Mouse (Mus musculus): ENCODE measurements at regions not wholly inside any gene's neighbourhood (a gene's known extent, or its start where the extent isn't known, plus 50 kb on each side); places are given as distances from the start of the nearest gene placed in this dataset.

- TF ChIP-seq CTCF (IDR thresholded peaks at IDR 0.05; ENCODE audit: low read depth, low read length) (peak; percentile 92), POLR2A (IDR thresholded peaks at IDR 0.05; ENCODE audit: extremely low read depth, insufficient read depth, low read length) (no peak)
Measured at GRCm38 (mm10) chr17:31751262-31751661, 73.7 kb downstream of the Cryaa start.

All from liver, adult 2 months (tissue).